Mouse (Mus musculus) urinary bladder, adult 2 months (tissue): ENCODE measurements around the gene Slc25a45. TPM values are rescaled to one million over a fixed set of nuclear protein-coding genes. Genes with fewer than 3 reads are reported as not detected.
"Not testable (repeated sequence)": the region's sequence is repeated elsewhere in the genome, so short reads cannot be mapped to it uniquely, and the experiment has no call there.

Experiments
- DNase-seq: peaks from one replicate; pipeline ENCODE4 v3.0.0; 2022; ENCODE audit warnings: low spot score
- polyA plus RNA-seq: library from polyadenylated mRNA; depleted of rRNA; stranded (reverse); fragments of >200 nt; gene quantifications from 2 replicates; pipeline ENCODE4 v1.2.3, GENCODE M21; 2012

The Slc25a45 gene
- polyA plus RNA-seq, 1 experiment = 25.1 TPM

- DNase-seq = no peak
Observed at GRCm38 (mm10) chr19:5856604-5857003, 21.0 kb upstream of the Slc25a45 start.

- no peak for DNase-seq
Observed at GRCm38 (mm10) chr19:5862335-5863085, 15.1 kb upstream of the Slc25a45 start.

GRCm38 (mm10) chr19:5863776-5864175, 13.8 kb upstream of the Slc25a45 start:
- DNase-seq = no peak

- no peak for DNase-seq
Observed at GRCm38 (mm10) chr19:5864710-5865398, 12.8 kb upstream of the Slc25a45 start.

GRCm38 (mm10) chr19:5868096-5868495, 9.5 kb upstream of the Slc25a45 start:
- DNase-seq = no peak

GRCm38 (mm10) chr19:5871273-5871672, 6.3 kb upstream of the Slc25a45 start:
- DNase-seq = no peak

- DNase-seq = no peak
Observed at GRCm38 (mm10) chr19:5871683-5872082, 5.9 kb upstream of the Slc25a45 start.

GRCm38 (mm10) chr19:5872528-5872927, 5.1 kb upstream of the Slc25a45 start:
- DNase-seq = no peak

GRCm38 (mm10) chr19:5872931-5873556, 4.6 kb upstream of the Slc25a45 start:
- no peak for DNase-seq

GRCm38 (mm10) chr19:5874391-5874968, 3.1 kb upstream of the Slc25a45 start:
- DNase-seq = no peak

- DNase-seq = peak; percentile 86
Observed at GRCm38 (mm10) chr19:5874969-5875480, 2.6 kb upstream of the Slc25a45 start, which contains the start of gene Frmd8. Gene Frmd8 (minus strand): TSS chr19:5875274.

GRCm38 (mm10) chr19:5878362-5878722, 734 bp downstream of the Slc25a45 start:
- DNase-seq = no peak

GRCm38 (mm10) chr19:5878916-5879315, 1.3 kb downstream of the Slc25a45 start:
- no peak for DNase-seq

GRCm38 (mm10) chr19:5879735-5880134, 2.1 kb downstream of the Slc25a45 start:
- no peak for DNase-seq

GRCm38 (mm10) chr19:5881155-5881554, 3.5 kb downstream of the Slc25a45 start:
- no peak for DNase-seq

- DNase-seq = not testable (repeated sequence)
Observed at GRCm38 (mm10) chr19:5882079-5882478, 4.5 kb downstream of the Slc25a45 start.

- DNase-seq = no peak
Observed at GRCm38 (mm10) chr19:5883935-5884334, 6.3 kb downstream of the Slc25a45 start.

GRCm38 (mm10) chr19:5885838-5886237, 8.2 kb downstream of the Slc25a45 start:
- DNase-seq = no peak

GRCm38 (mm10) chr19:5887234-5887815, 9.7 kb downstream of the Slc25a45 start:
- no peak for DNase-seq

- no peak for DNase-seq
Observed at GRCm38 (mm10) chr19:5889211-5889610, 11.6 kb downstream of the Slc25a45 start.

GRCm38 (mm10) chr19:5891521-5892258, 14.1 kb downstream of the Slc25a45 start:
- no peak for DNase-seq
